Mouse (Mus musculus) CH12.LX (cell line): ENCODE measurements at regions not wholly inside any gene's neighbourhood (a gene's known extent, or its start where the extent isn't known, plus 50 kb on each side); places are given as distances from the start of the nearest gene placed in this dataset.

Source experiments
- DNase-seq: peaks from one replicate; pipeline ENCODE4 v3.0.0-alpha.2; 2013; ENCODE audit errors: extremely low read depth
- H3K27ac ChIP-seq: 2 replicates; pipeline ENCODE4 v1.5.1; 2012; ENCODE audit warnings: low read depth, mild to moderate bottlenecking, control low read depth, moderate library complexity; ENCODE audit not compliant: insufficient read depth
- H3K27me3 ChIP-seq: replicated peaks from 2 replicates; pipeline ENCODE3; 2012; ENCODE audit warnings: inconsistent platforms
- H3K36me3 ChIP-seq, 2 experiments: replicated peaks in 1 of 2; 2 replicates each; pipeline versions ENCODE3 to v1.6.1; 2012; ENCODE audit warnings: inconsistent platforms in 1 of 2, low read length in 1 of 2, mild to moderate bottlenecking in 1 of 2, mixed read lengths in 1 of 2, moderate library complexity in 1 of 2; ENCODE audit not compliant: control insufficient read depth in 1 of 2, insufficient read depth in 1 of 2
- H3K4me1 ChIP-seq, 2 experiments: 2 replicates each; pipeline ENCODE4 v1.6.1; 2012; ENCODE audit warnings: inconsistent platforms in 1 of 2, moderate library complexity in 1 of 2; ENCODE audit not compliant: insufficient read depth in 2 of 2, control insufficient read depth in 1 of 2
- H3K4me2 ChIP-seq: 2 replicates; pipeline ENCODE4 v1.6.1; 2012; ENCODE audit warnings: low read depth, mild to moderate bottlenecking, control low read depth; ENCODE audit not compliant: poor library complexity, insufficient read depth, severe bottlenecking
- H3K4me3 ChIP-seq, 3 experiments: fragments of 150-350 bp in 1 of 3; sonication (generic) in 1 of 3; replicated peaks in 1 of 3; 2 replicates each; pipeline versions ENCODE3 to v1.5.1; 2011 to 2012; ENCODE audit warnings: low read depth in 2 of 3, low read length in 2 of 3, mild to moderate bottlenecking in 2 of 3, moderate library complexity in 2 of 3, control low read depth in 1 of 3, improper control_type of control experiment in 1 of 3, inconsistent platforms in 1 of 3, mixed read lengths in 1 of 3; ENCODE audit not compliant: poor library complexity in 1 of 3
- H3K79me2 ChIP-seq: replicated peaks from 2 replicates; pipeline ENCODE4 v1.6.1; 2012; ENCODE audit warnings: mild to moderate bottlenecking, moderate library complexity; ENCODE audit not compliant: control insufficient read depth, poor library complexity, insufficient read depth, severe bottlenecking; ENCODE audit errors: extremely low read depth
- H3K9ac ChIP-seq: 2 replicates; pipeline ENCODE4 v1.6.1; 2012; ENCODE audit warnings: low read depth, mild to moderate bottlenecking, control low read depth, moderate library complexity; ENCODE audit not compliant: insufficient read depth
- H3K9me3 ChIP-seq: replicated peaks from 2 replicates; pipeline ENCODE3; 2012; ENCODE audit warnings: low read length, inconsistent platforms, mixed read lengths
- BHLHE40 ChIP-seq: IDR thresholded peaks from 2 replicates; pipeline ENCODE4 v1.6.1; 2011; ENCODE audit warnings: mild to moderate bottlenecking, low read depth, low read length, improper control_type of control experiment
- CHD1 ChIP-seq: IDR thresholded peaks from 2 replicates; pipeline ENCODE4 v1.6.1; 2012; ENCODE audit warnings: low read depth, low read length, improper control_type of control experiment, inconsistent platforms
- CTCF ChIP-seq, 2 experiments: IDR thresholded peaks in 1 of 2; conservative IDR thresholded peaks in 1 of 2; 2 replicates each; pipeline ENCODE4 v1.5.1; 2011 to 2012; ENCODE audit warnings: low read depth in 2 of 2, low read length in 2 of 2, improper control_type of control experiment in 1 of 2, inconsistent platforms in 1 of 2, mild to moderate bottlenecking in 1 of 2, moderate library complexity in 1 of 2
- EP300 ChIP-seq: IDR thresholded peaks from 2 replicates; pipeline ENCODE4 v1.6.1; 2011; ENCODE audit warnings: low read length, improper control_type of control experiment
- GABPA ChIP-seq: IDR thresholded peaks from 2 replicates; pipeline ENCODE4 v1.6.1; 2012; ENCODE audit warnings: low read depth, low read length, improper control_type of control experiment, inconsistent platforms; ENCODE audit not compliant: insufficient replicate concordance
- IRF4 ChIP-seq: IDR thresholded peaks from 2 replicates; pipeline ENCODE4 v1.6.1; 2014; ENCODE audit warnings: low read depth, mild to moderate bottlenecking, inconsistent platforms, low read length, improper control_type of control experiment
- JUN ChIP-seq: IDR thresholded peaks from 2 replicates; pipeline ENCODE4 v1.6.1; 2011; ENCODE audit warnings: low read depth, mild to moderate bottlenecking, low read length, improper control_type of control experiment, moderate library complexity; ENCODE audit not compliant: insufficient read depth
- KAT2A ChIP-seq: IDR thresholded peaks from 2 replicates; pipeline ENCODE4 v1.6.1; 2012; ENCODE audit warnings: low read length, improper control_type of control experiment, inconsistent platforms; ENCODE audit not compliant: insufficient replicate concordance
- MAFK ChIP-seq: IDR thresholded peaks from 2 replicates; pipeline ENCODE4 v1.6.1; 2011; ENCODE audit warnings: low read length, improper control_type of control experiment; ENCODE audit not compliant: insufficient replicate concordance
- MAZ ChIP-seq: IDR thresholded peaks from 2 replicates; pipeline ENCODE4 v1.6.1; 2012; ENCODE audit warnings: low read depth, mild to moderate bottlenecking, inconsistent platforms, low read length, improper control_type of control experiment, moderate library complexity
- MEF2A ChIP-seq: IDR thresholded peaks from 2 replicates; pipeline ENCODE4 v1.6.1; 2014; ENCODE audit warnings: low read depth, mild to moderate bottlenecking, inconsistent platforms, low read length, improper control_type of control experiment, borderline replicate concordance
- MYC ChIP-seq: IDR thresholded peaks from 2 replicates; pipeline ENCODE4 v1.6.1; 2011; ENCODE audit warnings: low read depth, mild to moderate bottlenecking, improper control_type of control experiment, low read length
- NRF1 ChIP-seq: IDR thresholded peaks from 2 replicates; pipeline ENCODE4 v1.6.1; 2014; ENCODE audit warnings: low read depth, mild to moderate bottlenecking, inconsistent platforms, low read length, improper control_type of control experiment, moderate library complexity
- PAX5 ChIP-seq: IDR thresholded peaks from 2 replicates; pipeline ENCODE4 v1.6.1; 2012; ENCODE audit warnings: low read length, inconsistent platforms, mixed read lengths
- POLR2A ChIP-seq: IDR thresholded peaks from 2 replicates; pipeline ENCODE4 v1.6.1; 2011; ENCODE audit warnings: low read depth, mild to moderate bottlenecking, improper control_type of control experiment, low read length
- POLR2AphosphoS2 ChIP-seq: IDR thresholded peaks from 2 replicates; pipeline ENCODE4 v1.6.1; 2011; ENCODE audit warnings: low read depth, low read length, improper control_type of control experiment
- RAD21 ChIP-seq: IDR thresholded peaks from 2 replicates; pipeline ENCODE4 v1.6.1; 2011; ENCODE audit warnings: low read depth, mild to moderate bottlenecking, low read length, improper control_type of control experiment, moderate library complexity
- SMC3 ChIP-seq: IDR thresholded peaks from 2 replicates; pipeline ENCODE4 v1.6.1; 2011; ENCODE audit warnings: low read depth, low read length, improper control_type of control experiment
- TCF12 ChIP-seq: IDR thresholded peaks from 2 replicates; pipeline ENCODE4 v1.6.1; 2014; ENCODE audit warnings: low read depth, mild to moderate bottlenecking, inconsistent platforms, low read length, improper control_type of control experiment
- USF2 ChIP-seq: conservative IDR thresholded peaks from 2 replicates; pipeline ENCODE4 v1.6.1; 2011; ENCODE audit warnings: low read depth, low read length, improper control_type of control experiment
- ZNF384 ChIP-seq: IDR thresholded peaks from 2 replicates; pipeline ENCODE4 v1.6.1; 2012; ENCODE audit warnings: low read depth, low read length, improper control_type of control experiment, inconsistent platforms
- dilution Hi-C: fragments of 300-500 bp; cut with MboI; formaldehyde crosslinking; loops from 2 replicates; pipeline ENCODE4 v1.14.3; 2020; ENCODE audit warnings: low sequenced_read_pairs; ENCODE audit not compliant: extremely low pct_unique_long_range_greater_than_20kb, extremely low pct_ligation_motif_present
- in situ Hi-C: fragments of 300-500 bp; cut with MboI; formaldehyde crosslinking; loops from 3 replicates; pipeline ENCODE4 v1.14.3; 2019; ENCODE audit warnings: low sequenced_read_pairs, low pct_ligation_motif_present, low pct_unique_long_range_greater_than_20kb, mixed read lengths

GRCm38 (mm10) chr8:27677143-27678106 is 230.0 kb downstream of the Poteg start:
- Histone ChIP-seq H3K27ac (no peak overlapping the region), H3K4me3 (no peak overlapping the region), H3K4me2 (peak overlapping the region; percentile 44; the same call in 1 of the 2 replicates), H3K9ac (no peak overlapping the region), H3K9me3 (no peaks in the 10 kb centered on the region), H3K27me3 (peaks cover 6% of the 10 kb centered on the region)
- peak; percentile 49 for DNase-seq
- in situ Hi-C loops, result no loop called here
- TF ChIP-seq USF2 (no peak), MEF2A (no peak), TCF12 (no peak), GABPA (no peak), EP300 (no peak), SMC3 (peak; percentile 32; the same call in 1 of the 2 replicates), PAX5 (no peak), POLR2AphosphoS2 (no peak), KAT2A (no peak), ZNF384 (peak; percentile 100), MAFK (no peak), IRF4 (0 out of 2 replicates have a peak, but pooled peaks have one; percentile 12), JUN (no peak), MYC (0 out of 2 replicates have a peak, but pooled peaks have one; percentile 14), RAD21 (peak; percentile 72), NRF1 (no peak), BHLHE40 (no peak), MAZ (no peak), CTCF (conservative IDR thresholded peaks at IDR 0.05 in 1 of 2, IDR thresholded peaks at IDR 0.05 in 1 of 2; ENCODE audit: low read depth in 2 of 2, low read length in 2 of 2) (peak; percentile 58 to 93; a peak in 3 of 4 replicates), POLR2A (no peak), CHD1 (no peak)
- TF ChIP-seq, all 38 proteins: peak for 6
- no peaks in the 10 kb centered on the region for H3K79me2 ChIP-seq
- H3K36me3 ChIP-seq, result no peaks in the 10 kb centered on the region
- dilution Hi-C loops, result no loop called here
- no peaks in the 10 kb centered on the region for H3K4me1 ChIP-seq
